26 mouse cellular contexts compared by ENCODE assay signal in the genomic region with DNA sequence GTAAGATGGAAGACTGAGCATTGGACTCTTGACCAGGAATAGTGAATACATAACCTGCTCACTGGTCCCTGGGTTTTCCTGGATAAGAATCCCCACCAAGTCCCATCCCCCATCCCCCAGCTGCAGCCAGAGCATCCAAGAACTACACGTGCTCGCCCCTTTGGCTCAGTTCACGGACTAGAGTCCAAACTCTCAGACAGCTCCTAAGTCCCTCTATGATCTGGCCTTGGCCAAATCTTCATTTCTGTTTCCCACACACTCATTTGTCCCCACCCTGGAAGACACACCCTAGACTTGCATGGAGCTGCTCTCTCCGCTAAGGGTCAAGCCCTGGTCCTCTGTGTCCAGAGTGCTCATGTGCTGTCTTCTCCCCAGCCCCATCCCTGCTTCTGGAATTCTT.
DNase-seq lines count a peak whose midpoint lies in the region; ATAC-seq and TF ChIP-seq lines count a peak whose summit lies in the region.
"Had no signal": no experiment of that assay in that cellular context is flagged by ENCODE, and none has a peak within 500 bp of the region (broad histone marks: within the 10 kb centered on the region; RNA-seq: fewer than 3 reads in every experiment).

No protein-coding gene starts in this region.

- no peak overlapping the region for H3K4me2 ChIP-seq in heart, embryonic 12.5 days
- H3K4me2 ChIP-seq in kidney, embryonic 14.5 days (replicated peaks; ENCODE audit: low read depth, low read length), result no peak overlapping the region
- H3K4me2 ChIP-seq in kidney, embryonic 16.5 days (replicated peaks; ENCODE audit: low read depth, low read length), result no peak overlapping the region
- H3K4me2 ChIP-seq: embryonic facial prominence, embryonic 15.5 days; hindbrain, embryonic 15.5 days; limb, embryonic 13.5 days; liver, embryonic 12.5 days; midbrain, embryonic 13.5 days; neural tube, embryonic 12.5 days had no signal

- H3K9ac ChIP-seq in heart, adult 2 months (ENCODE audit: low read depth, low read length), result no peak overlapping the region
- H3K9ac ChIP-seq in heart, embryonic 12.5 days, result no peak overlapping the region
- H3K9ac ChIP-seq in kidney, embryonic 14.5 days (ENCODE audit: low read depth, low read length), result no peak overlapping the region
- no peak overlapping the region for H3K9ac ChIP-seq in kidney, embryonic 16.5 days (replicated peaks; ENCODE audit: low read length)
- H3K9ac ChIP-seq: embryonic facial prominence, embryonic 15.5 days; hindbrain, embryonic 15.5 days; limb, embryonic 13.5 days; liver, embryonic 12.5 days; midbrain, embryonic 13.5 days; neural tube, embryonic 12.5 days had no signal

- peaks cover 7% of the 10 kb centered on the region for H3K4me1 ChIP-seq in heart, adult 2 months (ENCODE audit: control insufficient read depth, insufficient read depth, low read length)
- no peaks in the 10 kb centered on the region for H3K4me1 ChIP-seq in heart, embryonic 12.5 days (replicated peaks)
- no peaks in the 10 kb centered on the region for H3K4me1 ChIP-seq in kidney, embryonic 14.5 days (ENCODE audit: control insufficient read depth, insufficient read depth, low read length)
- peaks cover 15% of the 10 kb centered on the region; the same call in 1 of the 2 replicates for H3K4me1 ChIP-seq in kidney, embryonic 16.5 days (ENCODE audit: insufficient read depth, low read length)
- H3K4me1 ChIP-seq: hindbrain, embryonic 15.5 days; liver, embryonic 12.5 days; midbrain, embryonic 13.5 days; neural tube, embryonic 12.5 days had no signal

- no peak for TF ChIP-seq CTCF in heart, adult 2 months (IDR thresholded peaks at IDR 0.05)
- no peak for TF ChIP-seq CTCF in layer of hippocampus, adult 2 months (conservative IDR thresholded peaks at IDR 0.05)

- TF ChIP-seq EP300 in heart, adult 2 months (IDR thresholded peaks at IDR 0.05; ENCODE audit: insufficient read depth, low read depth, low read length), result no peak

- DNase-seq in heart, adult 2 months, result peak; percentile 35 to 48
- DNase-seq in kidney, adult 9 months, result peak; percentile 78
- DNase-seq in yolk sac, embryonic 10.5 days (ENCODE audit: low spot score), result peak; percentile 49
- DNase-seq in layer of hippocampus, adult 2 months (ENCODE audit: low spot score in 2 of 2), result no peak
- no peak for DNase-seq in adrenal gland, postnatal 14 days
- DNase-seq: adrenal gland, postnatal 25 days; cerebellum, adult 9-10 months; heart, postnatal 4 days; layer of hippocampus, postnatal 36 days; lung, adult 18-20 months; lung, postnatal 10 days; retina, postnatal 1 day; right cerebral cortex, postnatal 25 days; thymus, postnatal 14 days had no signal

- TF ChIP-seq POLR2A in heart, adult 2 months (IDR thresholded peaks at IDR 0.05; ENCODE audit: insufficient read depth, low read depth, low read length), result no peak

- no peaks in the 10 kb centered on the region for H3K79me2 ChIP-seq in heart, adult 2 months (replicated peaks; ENCODE audit: control insufficient read depth, insufficient read depth, low read length)

- intact Hi-C loops in heart, adult 2 months (cut with DNase I), result no loop called here

- WGBS in heart, adult 2 months, result 68% methylated on average over 4 of the region's 4 CpGs
- 89% methylated on average over 4 of the region's 4 CpGs for WGBS in heart, embryonic 12.5 days
- WGBS in kidney, embryonic 14.5 days, result 80% methylated on average over 4 of the region's 4 CpGs
- 84% methylated on average over 4 of the region's 4 CpGs for WGBS in kidney, embryonic 16.5 days

- H3K36me3 ChIP-seq in heart, adult 2 months (ENCODE audit: control insufficient read depth, insufficient read depth, low read length), result no peaks in the 10 kb centered on the region
- H3K36me3 ChIP-seq in heart, embryonic 12.5 days, result no peaks in the 10 kb centered on the region
- H3K36me3 ChIP-seq in kidney, embryonic 14.5 days (ENCODE audit: control insufficient read depth, insufficient read depth, low read length), result no peaks in the 10 kb centered on the region
- H3K36me3 ChIP-seq in kidney, embryonic 16.5 days (ENCODE audit: insufficient read depth, low read length), result no peaks in the 10 kb centered on the region
- H3K36me3 ChIP-seq: embryonic facial prominence, embryonic 15.5 days; hindbrain, embryonic 15.5 days; limb, embryonic 13.5 days; liver, embryonic 12.5 days; midbrain, embryonic 13.5 days; neural tube, embryonic 12.5 days had no signal

- H3K4me3 ChIP-seq in heart, adult 2 months, result no peak overlapping the region
- no peak overlapping the region for H3K4me3 ChIP-seq in heart, embryonic 12.5 days
- no peak overlapping the region for H3K4me3 ChIP-seq in kidney, embryonic 14.5 days (ENCODE audit: low read length)
- no peak overlapping the region for H3K4me3 ChIP-seq in kidney, embryonic 16.5 days (ENCODE audit: low read length)
- no peak overlapping the region for H3K4me3 ChIP-seq in layer of hippocampus, adult 2 months
- H3K4me3 ChIP-seq: embryonic facial prominence, embryonic 15.5 days; hindbrain, embryonic 15.5 days; limb, embryonic 13.5 days; liver, embryonic 12.5 days; midbrain, embryonic 13.5 days; neural tube, embryonic 12.5 days had no signal

- H3K9me3 ChIP-seq in heart, embryonic 12.5 days (replicated peaks), result no peaks in the 10 kb centered on the region
- no peaks in the 10 kb centered on the region for H3K9me3 ChIP-seq in kidney, embryonic 14.5 days (ENCODE audit: control insufficient read depth, low read length)
- no peaks in the 10 kb centered on the region for H3K9me3 ChIP-seq in kidney, embryonic 16.5 days (ENCODE audit: low read length)
- H3K9me3 ChIP-seq: embryonic facial prominence, embryonic 15.5 days; hindbrain, embryonic 15.5 days; limb, embryonic 13.5 days; liver, embryonic 12.5 days; midbrain, embryonic 13.5 days; neural tube, embryonic 12.5 days had no signal

- no peak overlapping the region for H3K27ac ChIP-seq in heart, adult 2 months
- no peak overlapping the region for H3K27ac ChIP-seq in heart, embryonic 12.5 days (ENCODE audit: poor library complexity, severe bottlenecking)
- H3K27ac ChIP-seq in kidney, embryonic 14.5 days (ENCODE audit: low read depth, low read length), result no peak overlapping the region
- no peak overlapping the region for H3K27ac ChIP-seq in kidney, embryonic 16.5 days (ENCODE audit: low read length)
- no peak overlapping the region for H3K27ac ChIP-seq in layer of hippocampus, adult 2 months
- H3K27ac ChIP-seq: embryonic facial prominence, embryonic 15.5 days; hindbrain, embryonic 15.5 days; limb, embryonic 13.5 days; liver, embryonic 12.5 days; midbrain, embryonic 13.5 days; neural tube, embryonic 12.5 days had no signal

- no peaks in the 10 kb centered on the region for H3K27me3 ChIP-seq in heart, adult 2 months (ENCODE audit: control insufficient read depth, insufficient read depth, low read length)
- H3K27me3 ChIP-seq in heart, embryonic 12.5 days (replicated peaks), result no peaks in the 10 kb centered on the region
- H3K27me3 ChIP-seq in kidney, embryonic 14.5 days (ENCODE audit: control insufficient read depth, insufficient read depth, low read length), result no peaks in the 10 kb centered on the region
- H3K27me3 ChIP-seq in kidney, embryonic 16.5 days (ENCODE audit: insufficient read depth, low read length), result no peaks in the 10 kb centered on the region
- H3K27me3 ChIP-seq: embryonic facial prominence, embryonic 15.5 days; hindbrain, embryonic 15.5 days; limb, embryonic 13.5 days; liver, embryonic 12.5 days; midbrain, embryonic 13.5 days; neural tube, embryonic 12.5 days had no signal

- ATAC-seq in heart, embryonic 12.5 days (ENCODE audit: insufficient number of reproducible peaks, low FRiP score), result no peak
- ATAC-seq in kidney, embryonic 14.5 days (ENCODE audit: low FRiP score, low TSS enrichment), result no peak
- ATAC-seq in kidney, embryonic 16.5 days (ENCODE audit: low FRiP score, low TSS enrichment), result peak; percentile 67
- ATAC-seq: CD4-positive, CD25-positive, alpha-beta regulatory T cell, adult 4 months; forebrain, embryonic 14.5 days; intestine, embryonic 16.5 days; liver, embryonic 12.5 days; midbrain, embryonic 13.5 days had no signal

Comparison
In these comparisons a context has a peak if more than half of its experiments do, and no peak if none do; other contexts are left out.
1. DNase-seq: peak in heart, adult 2 months (2 of 2), kidney, adult 9 months (single experiment) and yolk sac, embryonic 10.5 days (single experiment); none in layer of hippocampus, adult 2 months (0 of 2) and adrenal gland, postnatal 14 days (single experiment).